Mouse (Mus musculus) liver, postnatal 0 days (tissue): ENCODE results near the gene Zfp598. TPM values are rescaled to one million over a fixed set of nuclear protein-coding genes. Genes with fewer than 3 reads are reported as not detected.

Experiments used
- ATAC-seq: fragments of 200-750 bp; cut with Nextera tagmentation; 2 replicates; pipeline ENCODE4 v1.8.0; 2017; ENCODE audit warnings: mild to moderate bottlenecking, moderate library complexity
- DNase-seq: peaks from one replicate; pipeline ENCODE4 v3.0.0-alpha.2; 2016
- H3K27ac ChIP-seq: fragments of 300-500 bp; sonication (generic); 2 replicates; pipeline ENCODE4 v1.5.1; 2014; ENCODE audit warnings: antibody characterized with exemption, moderate library complexity, mild to moderate bottlenecking, low read depth
- H3K27me3 ChIP-seq: fragments of 300-500 bp; sonication (generic); 2 replicates; pipeline ENCODE4 v1.6.1; 2014; ENCODE audit warnings: low read length, control low read depth, mixed read lengths; ENCODE audit not compliant: insufficient read depth
- H3K36me3 ChIP-seq: fragments of 300-500 bp; sonication (generic); replicated peaks from 2 replicates; pipeline ENCODE4 v1.6.1; 2014; ENCODE audit warnings: mild to moderate bottlenecking, control low read depth, low read length, moderate library complexity, mixed read lengths; ENCODE audit not compliant: insufficient read depth
- H3K4me1 ChIP-seq: fragments of 300-500 bp; sonication (generic); 2 replicates; pipeline ENCODE4 v1.6.1; 2014; ENCODE audit warnings: antibody characterized with exemption, mild to moderate bottlenecking, control low read depth; ENCODE audit not compliant: insufficient read depth
- H3K4me2 ChIP-seq: fragments of 300-500 bp; sonication (generic); 2 replicates; pipeline ENCODE4 v1.6.1; 2014; ENCODE audit warnings: low read depth, mild to moderate bottlenecking, low read length, moderate library complexity, mixed read lengths
- H3K4me3 ChIP-seq: fragments of 300-500 bp; sonication (generic); 2 replicates; pipeline ENCODE4 v1.5.1; 2014; ENCODE audit warnings: low read depth, low read length
- H3K9ac ChIP-seq: fragments of 300-500 bp; sonication (generic); replicated peaks from 2 replicates; pipeline ENCODE4 v1.6.1; 2014; ENCODE audit warnings: mild to moderate bottlenecking, moderate library complexity
- H3K9me3 ChIP-seq: fragments of 300-500 bp; sonication (generic); 2 replicates; pipeline ENCODE4 v1.6.1; 2016; ENCODE audit warnings: mild to moderate bottlenecking, control low read depth, low read length, mixed read lengths
- CTCF ChIP-seq: sonication (generic); IDR thresholded peaks from 2 replicates; pipeline ENCODE4 v1.5.1; 2016; ENCODE audit warnings: antibody characterized with exemption, low read depth
- EP300 ChIP-seq: IDR thresholded peaks from 2 replicates; pipeline ENCODE4 v1.6.1; 2016; ENCODE audit warnings: antibody characterized with exemption, low read depth, mild to moderate bottlenecking
- WGBS: fragments of 180-500 bp; shearing (Covaris S2); extraction: QIAGEN DNeasy Blood & Tissue Kit; methylation state at CpG from one replicate; pipeline ENCODE4 v1.1.7; 2014; ENCODE audit not compliant: insufficient replicate concordance; 5-methylcytosine and 5-hydroxymethylcytosine counted together
- polyA plus RNA-seq: library from polyadenylated mRNA; unstranded; fragments of >200 nt; fragmentation: Nextera tagmentation; extraction: Ambion mirVana; gene quantifications from 2 replicates; pipeline ENCODE4 v1.2.1, GENCODE M21; 2015

Zfp598 gene
- polyA plus RNA-seq, 1 experiment from 2014 or later = 7.2 TPM

GRCm38 (mm10) chr17:24698715-24699114, 29.2 kb downstream of the Zfp598 start:
- Histone ChIP-seq H3K9me3 (no peaks in the 10 kb centered on the region), H3K27me3 (no peaks in the 10 kb centered on the region), H3K9ac (no peak overlapping the region), H3K4me1 (peaks cover 18% of the 10 kb centered on the region), H3K4me2 (no peak overlapping the region), H3K27ac (no peak overlapping the region), H3K4me3 (no peak overlapping the region), H3K36me3 (peaks cover 30% of the 10 kb centered on the region)
- 71% methylated on average over 9 of the region's 9 CpGs for WGBS
- TF ChIP-seq CTCF = no peak
- TF ChIP-seq EP300 = no peak
- ATAC-seq = no peak
- no peak for DNase-seq

GRCm38 (mm10) chr17:24699473-24699872, 30.0 kb downstream of the Zfp598 start:
- ATAC-seq (no peak), DNase-seq (no peak)
- no peak overlapping the region for H3K4me2 ChIP-seq
- H3K27ac ChIP-seq = no peak overlapping the region
- no peaks in the 10 kb centered on the region for H3K9me3 ChIP-seq
- 86% methylated on average over 2 of the region's 2 CpGs for WGBS
- no peak overlapping the region for H3K9ac ChIP-seq
- H3K4me3 ChIP-seq = no peak overlapping the region
- peaks cover 18% of the 10 kb centered on the region for H3K4me1 ChIP-seq
- no peak for TF ChIP-seq EP300
- peaks cover 32% of the 10 kb centered on the region for H3K36me3 ChIP-seq
- no peaks in the 10 kb centered on the region for H3K27me3 ChIP-seq

GRCm38 (mm10) chr17:24701251-24701650, 31.8 kb downstream of the Zfp598 start:
- WGBS = 86% methylated on average over 9 of the region's 9 CpGs
- H3K4me2 ChIP-seq = no peak overlapping the region
- no peaks in the 10 kb centered on the region for H3K27me3 ChIP-seq
- H3K9ac ChIP-seq = no peak overlapping the region
- H3K4me1 ChIP-seq = peaks cover 13% of the 10 kb centered on the region
- no peak for ATAC-seq
- TF ChIP-seq CTCF = no peak
- no peak for TF ChIP-seq EP300
- no peak overlapping the region for H3K27ac ChIP-seq
- no peak for DNase-seq
- H3K4me3 ChIP-seq = no peak overlapping the region
- peaks cover 39% of the 10 kb centered on the region for H3K36me3 ChIP-seq
- no peaks in the 10 kb centered on the region for H3K9me3 ChIP-seq

- Histone ChIP-seq H3K4me1 (peaks cover 14% of the 10 kb centered on the region), H3K27ac (no peak overlapping the region), H3K4me2 (no peak overlapping the region), H3K9ac (no peak overlapping the region), H3K4me3 (no peak overlapping the region), H3K27me3 (no peaks in the 10 kb centered on the region), H3K9me3 (no peaks in the 10 kb centered on the region), H3K36me3 (peaks cover 28% of the 10 kb centered on the region)
- 93% methylated on average over 3 of the region's 3 CpGs for WGBS
- ATAC-seq (no peak), DNase-seq (no peak)
- TF ChIP-seq CTCF = no peak
- no peak for TF ChIP-seq EP300
These were observed 36.3 kb downstream of the Zfp598 start for GRCm38 (mm10) chr17:24705821-24706220.

GRCm38 (mm10) chr17:24706982-24707800, 37.7 kb downstream of the Zfp598 start, which contains the start of gene Tbl3:
Gene Tbl3, minus strand, starts transcription at chr17:24707660.
- ATAC-seq = peak; percentile 92
- 1% methylated on average over 32 of the region's 32 CpGs for WGBS
- peak; percentile 95 for DNase-seq
- peak within 1 kb of the TSS; percentile 86 for H3K4me3 ChIP-seq
- TF ChIP-seq EP300 (peak; percentile 48; the same call in 1 of the 2 replicates), CTCF (no peak)
- H3K36me3 ChIP-seq = peaks cover 16% of the 10 kb centered on the region; the same call in 1 of the 2 replicates
- peak within 1 kb of the TSS; percentile 82 for H3K9ac ChIP-seq
- peaks cover 14% of the 10 kb centered on the region for H3K4me1 ChIP-seq
- H3K9me3 ChIP-seq = no peaks in the 10 kb centered on the region
- no peaks in the 10 kb centered on the region for H3K27me3 ChIP-seq
- H3K27ac ChIP-seq = peak within 1 kb of the TSS; percentile 93
- peak within 1 kb of the TSS; percentile 93 for H3K4me2 ChIP-seq

- Histone ChIP-seq H3K4me3 (peak overlapping the region; percentile 86), H3K27me3 (no peaks in the 10 kb centered on the region), H3K9me3 (no peaks in the 10 kb centered on the region), H3K27ac (peak overlapping the region; percentile 93), H3K4me2 (peak overlapping the region; percentile 93), H3K4me1 (peaks cover 14% of the 10 kb centered on the region), H3K9ac (peak overlapping the region; percentile 82), H3K36me3 (peaks cover 15% of the 10 kb centered on the region; the same call in 1 of the 2 replicates)
- DNase-seq (peak; percentile 63), ATAC-seq (peak; percentile 44)
- 1% methylated on average over 24 of the region's 24 CpGs for WGBS
- TF ChIP-seq CTCF (no peak), EP300 (0 out of 2 replicates have a peak, but pooled peaks have one; percentile 5)
These were observed 38.4 kb downstream of the Zfp598 start for GRCm38 (mm10) chr17:24707801-24708425.
